Mouse (Mus musculus) embryo, embryonic 10 days (tissue): Measurements from ENCODE around the gene Dusp3.
A peak's percentile ranks its signal among the peaks of the same experiment; 100 is the strongest.
"Not testable (repeated sequence)": the region's sequence is repeated elsewhere in the genome, so short reads cannot be mapped to it uniquely, and the experiment has no call there.

Experiments used
- DNase-seq: peaks from one replicate; pipeline ENCODE4 v3.0.0-alpha.2; 2015; ENCODE audit warnings: low spot score

Dusp3 gene

DNA sequence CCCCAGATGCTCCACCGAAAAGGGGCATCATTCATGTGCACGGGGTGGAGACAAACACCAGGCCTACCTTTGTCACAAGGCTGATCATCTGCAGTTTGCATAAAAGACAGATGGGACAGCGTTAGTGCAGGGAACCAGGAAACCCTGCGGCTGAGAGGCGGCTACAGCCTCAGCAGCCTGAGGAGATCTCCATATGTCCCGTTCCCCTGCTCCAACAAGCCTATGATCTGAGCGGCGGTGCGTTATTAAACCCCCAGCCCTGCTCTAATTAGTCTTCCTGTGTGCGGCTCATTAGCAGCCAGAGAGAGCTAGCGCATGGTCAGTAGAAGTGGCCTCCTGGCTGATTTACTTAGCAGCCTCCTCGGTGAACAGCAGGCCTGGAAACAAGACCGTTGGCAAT lies 23.3 kb upstream of the Dusp3 start:
- DNase-seq: peak; percentile 17

DNA sequence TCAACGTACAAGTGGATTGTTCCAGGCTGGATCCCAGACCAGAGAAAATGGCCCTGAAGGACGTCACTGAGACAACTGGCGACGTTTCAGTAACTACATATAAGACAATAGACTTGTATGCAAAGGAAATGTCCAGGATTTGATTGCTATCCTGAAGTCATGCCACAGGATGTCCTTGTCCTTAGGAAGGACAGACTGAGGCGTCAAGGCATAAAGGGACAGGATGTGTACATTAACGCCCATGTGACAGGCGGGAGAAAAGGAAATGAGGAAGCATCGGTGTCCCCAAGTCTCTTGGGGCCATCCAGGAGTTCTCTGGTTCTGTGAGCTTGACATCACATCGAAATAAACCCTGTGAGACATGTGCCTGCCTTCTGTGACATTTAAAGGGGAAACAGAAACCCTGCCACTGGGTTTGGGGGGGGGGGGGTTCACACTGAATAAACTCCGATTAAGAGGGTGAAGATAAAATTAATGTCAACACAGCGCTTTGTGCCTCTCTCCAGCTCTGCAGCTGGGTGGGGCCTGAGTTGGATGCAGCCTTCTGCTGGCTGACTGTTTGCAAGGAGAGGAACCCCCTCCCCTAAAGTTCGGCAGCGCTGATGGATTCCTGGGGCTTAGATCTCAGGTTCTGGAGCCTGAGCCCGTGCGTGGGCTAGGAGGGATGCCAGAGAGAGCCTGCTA lies 22.3 kb upstream of the Dusp3 start:
- no peak for DNase-seq

- no peak for DNase-seq
Measured at GRCm38 (mm10) chr11:102008372-102008771, 21.6 kb upstream of the Dusp3 start.

DNA sequence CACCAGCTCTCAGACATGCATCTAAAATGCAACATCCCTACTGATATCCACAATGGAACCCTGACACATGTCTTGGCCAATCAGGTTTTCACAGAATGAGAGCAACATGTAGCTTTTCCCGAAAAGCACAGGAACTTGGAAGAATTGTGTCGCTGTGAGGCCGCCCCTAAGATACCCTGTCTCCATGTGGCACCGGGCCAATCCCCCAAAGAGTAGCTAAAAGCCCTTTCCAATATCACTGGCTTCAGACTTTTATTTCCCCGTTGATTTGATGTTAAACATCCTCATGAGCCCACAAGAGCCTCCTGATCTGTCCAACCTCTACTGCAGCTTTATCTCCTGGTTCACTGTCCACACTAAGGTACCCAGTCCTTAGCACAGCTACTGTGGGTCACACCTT lies 19.9 kb upstream of the Dusp3 start:
- no peak for DNase-seq

- DNase-seq: no peak
Measured at GRCm38 (mm10) chr11:102006271-102006670, 19.5 kb upstream of the Dusp3 start.

DNA sequence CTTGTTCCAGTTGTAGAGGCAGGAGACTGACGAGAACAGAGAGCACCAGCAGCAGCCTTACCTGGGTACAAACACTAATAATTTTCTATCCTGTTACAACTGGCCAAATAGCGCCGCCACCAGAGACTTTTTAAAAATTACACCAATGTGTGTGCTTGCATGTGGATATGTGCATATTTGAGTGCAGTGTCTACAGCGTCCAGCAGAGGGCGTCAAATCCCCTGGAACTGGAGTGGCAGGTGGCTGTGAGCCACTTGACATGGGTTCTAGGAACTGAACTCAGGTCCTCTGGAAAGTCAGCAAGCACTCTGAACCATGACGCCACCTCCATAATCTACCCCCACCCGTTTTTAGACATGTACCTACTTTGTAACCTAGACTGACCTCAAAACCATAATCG lies 17.4 kb upstream of the Dusp3 start:
- DNase-seq: no peak

DNA sequence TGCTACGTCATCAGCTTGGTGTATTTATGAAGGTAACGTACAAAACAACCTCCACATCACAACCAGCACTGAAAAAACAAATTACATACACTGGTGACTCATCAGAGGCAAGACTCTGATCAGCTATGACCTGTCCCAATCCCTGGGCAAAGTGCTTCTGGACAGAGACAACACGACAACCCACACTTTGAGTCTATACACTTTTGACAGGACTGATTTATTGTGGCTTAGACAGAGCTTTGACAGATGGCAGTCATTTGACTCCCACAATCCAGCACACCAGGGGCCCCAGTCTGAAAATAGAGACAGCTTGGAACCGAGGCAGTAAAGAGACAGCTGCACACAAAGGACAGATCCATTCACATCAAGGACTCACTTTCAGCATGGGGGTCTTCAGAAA lies 12.7 kb upstream of the Dusp3 start:
- peak; percentile 38 for DNase-seq

DNA sequence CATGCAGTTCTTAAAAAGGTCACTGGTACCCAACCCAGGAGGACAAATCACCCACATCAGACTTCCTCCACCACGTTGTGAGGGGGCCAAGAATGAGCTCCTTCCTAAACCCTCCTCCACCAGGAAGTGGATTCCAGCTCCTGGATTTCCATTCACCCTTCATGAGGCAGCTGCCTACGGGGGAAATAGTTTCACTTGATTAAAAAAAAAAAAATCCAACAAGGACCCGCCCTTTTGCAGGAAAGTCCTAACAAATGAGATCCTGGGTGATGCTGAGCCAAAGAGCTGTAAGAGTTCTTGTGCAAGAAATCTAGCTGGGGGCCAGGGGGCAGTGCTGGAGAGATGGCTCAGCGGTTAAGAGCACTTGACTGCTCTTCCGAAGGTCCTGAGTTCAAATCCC lies 11.4 kb upstream of the Dusp3 start:
- no peak for DNase-seq

- DNase-seq: no peak
Measured at GRCm38 (mm10) chr11:101995938-101996337, 9.1 kb upstream of the Dusp3 start.

GRCm38 (mm10) chr11:101994100-101994499 lies 7.3 kb upstream of the Dusp3 start:
- DNase-seq: no peak

DNA sequence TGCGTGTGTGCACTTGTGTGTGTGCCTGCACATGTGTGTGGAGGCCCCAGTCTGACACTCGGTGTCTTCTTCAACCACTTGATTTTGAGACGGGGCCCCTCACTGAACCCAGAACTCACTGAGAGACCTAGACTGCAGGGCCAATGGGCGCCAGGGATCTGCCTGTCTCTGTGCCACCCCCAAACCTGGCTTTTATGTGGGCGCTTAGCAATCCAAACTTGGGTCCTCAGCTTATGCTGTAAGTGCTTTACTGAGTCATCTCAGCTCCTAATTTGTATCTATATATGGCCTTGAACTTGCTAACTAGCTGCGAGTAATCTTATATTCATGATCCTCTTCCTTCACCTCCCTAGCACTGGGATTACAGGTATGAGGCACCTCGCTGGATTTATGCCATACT lies 5.6 kb upstream of the Dusp3 start:
- DNase-seq: no peak

DNA sequence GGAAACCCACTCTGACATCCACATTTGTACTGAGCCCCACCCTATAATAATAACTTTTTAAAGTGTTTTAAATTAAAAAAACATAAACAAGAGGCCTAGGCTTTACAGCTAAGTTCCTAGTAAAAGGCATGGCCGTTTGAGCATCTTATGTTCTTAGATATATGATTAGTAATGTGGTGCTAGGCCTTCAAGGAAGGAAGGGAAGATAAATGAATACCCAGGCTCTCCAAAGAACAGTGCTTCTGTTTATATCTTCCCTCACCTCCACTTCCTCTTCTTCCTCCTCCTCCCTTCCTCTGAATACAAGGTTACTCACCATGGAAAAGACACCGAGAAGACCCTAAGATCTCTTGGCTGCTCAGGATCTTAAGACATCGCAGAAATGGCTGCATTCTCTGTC lies 5.0 kb upstream of the Dusp3 start:
- DNase-seq: no peak

- DNase-seq: no peak
Measured at GRCm38 (mm10) chr11:101990244-101990643, 3.4 kb upstream of the Dusp3 start.

DNA sequence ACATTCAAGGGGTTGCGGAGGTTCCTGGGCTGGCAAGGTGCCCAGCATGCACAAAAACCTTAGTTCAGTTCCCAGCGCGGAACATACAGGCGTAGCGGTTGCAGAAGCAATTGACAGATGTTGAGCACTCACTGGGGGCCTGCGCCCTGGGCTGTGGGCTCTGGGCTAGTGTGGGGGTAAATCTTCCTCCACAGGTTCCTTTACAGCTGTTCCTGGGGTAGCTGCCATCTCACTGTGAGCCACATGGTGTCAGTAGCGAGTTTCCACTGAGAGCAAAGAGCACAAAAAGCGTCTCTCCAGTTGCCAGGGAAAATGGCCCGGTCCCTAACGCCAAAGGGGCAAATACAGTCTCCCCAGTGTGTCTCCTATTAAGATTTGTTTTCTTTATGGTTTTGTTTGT lies 823 bp downstream of the Dusp3 start:
- peak; percentile 96 for DNase-seq

DNA sequence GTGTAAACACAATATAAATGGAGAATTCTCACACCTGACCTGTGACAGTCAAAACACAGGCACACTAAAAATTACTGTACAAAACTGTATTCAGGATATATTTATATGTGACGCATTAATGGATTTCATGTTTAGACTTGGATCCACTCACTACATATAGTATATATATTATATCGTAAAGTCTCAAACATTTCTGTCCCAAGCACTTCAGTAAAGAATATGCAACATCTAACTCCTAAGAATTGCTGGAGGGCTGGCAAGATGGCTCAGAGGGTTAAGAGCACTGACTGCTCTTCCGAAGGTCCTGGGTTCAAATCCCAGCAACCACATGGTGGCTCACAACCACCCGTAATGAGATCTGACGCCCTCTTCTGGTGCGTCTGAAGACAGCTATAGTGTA lies 1.4 kb downstream of the Dusp3 start:
- not testable (repeated sequence) for DNase-seq

- DNase-seq: peak; percentile 98
Measured at GRCm38 (mm10) chr11:101984054-101985025, 2.5 kb downstream of the Dusp3 start, which contains the start of gene Cfap97d1. Gene Cfap97d1 (plus strand): TSS chr11:101984279.

DNA sequence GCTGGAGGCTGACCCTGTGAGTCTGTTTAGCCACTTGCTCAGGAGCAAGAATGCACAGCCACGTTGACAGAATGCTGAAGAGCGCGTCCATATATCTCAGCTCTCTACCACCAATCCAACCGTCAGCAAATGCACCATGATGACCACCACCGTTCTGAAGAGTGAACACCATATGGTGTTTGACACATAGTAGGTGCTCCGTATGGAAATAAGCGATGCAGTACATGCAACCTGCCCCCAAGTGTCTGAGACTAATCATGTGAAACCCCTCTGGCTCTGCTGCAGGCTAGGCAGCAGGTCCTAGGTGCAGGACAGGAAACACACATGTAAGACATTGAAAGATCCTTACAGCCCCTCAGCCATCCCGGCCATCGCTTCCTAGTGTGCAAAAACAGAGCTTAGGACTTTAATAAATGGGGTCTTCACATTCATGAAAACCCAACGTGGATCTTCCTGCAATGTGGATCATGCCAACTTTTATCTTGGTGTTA lies 3.3 kb downstream of the Dusp3 start:
- DNase-seq: no peak

- no peak for DNase-seq
Measured at GRCm38 (mm10) chr11:101982981-101983411, 3.8 kb downstream of the Dusp3 start.

- DNase-seq: no peak
Measured at GRCm38 (mm10) chr11:101981850-101982249, 5.0 kb downstream of the Dusp3 start.

- DNase-seq: no peak
Measured at GRCm38 (mm10) chr11:101980603-101981157, 6.1 kb downstream of the Dusp3 start.

DNA sequence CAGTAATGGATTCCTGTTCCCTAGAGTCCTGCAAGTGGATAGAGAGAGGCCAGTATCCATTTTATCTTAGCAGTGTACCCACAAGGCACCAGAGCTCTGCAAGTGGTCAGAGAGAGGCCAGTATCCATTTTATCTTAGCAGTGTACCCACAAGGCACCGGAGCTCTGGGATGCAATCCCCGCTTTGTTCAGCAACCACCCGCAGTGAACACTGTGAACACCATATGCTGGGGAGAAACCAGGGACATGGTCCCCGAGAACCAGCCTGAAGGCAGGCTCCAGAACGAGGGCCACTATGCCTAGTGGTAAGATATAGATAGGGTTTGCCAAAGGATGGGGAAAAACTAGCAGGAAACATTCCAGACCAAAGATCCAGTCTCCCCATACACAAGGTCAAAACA lies 7.7 kb downstream of the Dusp3 start:
- DNase-seq: no peak

DNA sequence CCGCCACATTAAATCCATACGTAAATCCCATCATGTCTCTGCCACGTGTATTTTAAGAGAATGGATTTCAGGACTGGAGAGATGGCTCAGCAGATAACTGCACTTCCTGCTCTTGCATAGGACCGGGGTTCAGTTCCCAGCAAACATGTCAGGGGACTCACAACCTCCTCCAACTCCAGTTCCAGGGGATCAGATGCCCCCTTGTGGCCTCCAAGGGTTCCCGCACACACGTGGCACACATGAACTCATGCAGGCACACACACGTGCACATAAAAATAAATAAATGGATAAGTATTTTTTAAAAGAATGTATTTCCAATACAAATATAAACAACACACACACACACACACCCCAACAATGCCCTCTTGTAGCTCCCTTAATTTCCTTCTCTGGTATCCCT lies 9.9 kb downstream of the Dusp3 start:
- DNase-seq: no peak

GRCm38 (mm10) chr11:101974923-101975322 lies 11.9 kb downstream of the Dusp3 start:
- DNase-seq: peak; percentile 58
